Mouse (Mus musculus) kidney, postnatal 4 days (tissue): ENCODE data around the gene Fas.

Source experiments
- DNase-seq, 2 experiments: peaks; one replicate each; pipeline ENCODE4 v3.0.0; 2021; ENCODE audit warnings: mixed read lengths in 2 of 2

The Fas gene

GRCm38 (mm10) chr19:34369551-34369950 lies 79.1 kb downstream of the Fas start:
- no peak for DNase-seq

- DNase-seq, result no peak
Measured at GRCm38 (mm10) chr19:34370397-34370796, 79.9 kb downstream of the Fas start.
